9 mouse cellular contexts compared by ENCODE assay signal in the genomic region with DNA sequence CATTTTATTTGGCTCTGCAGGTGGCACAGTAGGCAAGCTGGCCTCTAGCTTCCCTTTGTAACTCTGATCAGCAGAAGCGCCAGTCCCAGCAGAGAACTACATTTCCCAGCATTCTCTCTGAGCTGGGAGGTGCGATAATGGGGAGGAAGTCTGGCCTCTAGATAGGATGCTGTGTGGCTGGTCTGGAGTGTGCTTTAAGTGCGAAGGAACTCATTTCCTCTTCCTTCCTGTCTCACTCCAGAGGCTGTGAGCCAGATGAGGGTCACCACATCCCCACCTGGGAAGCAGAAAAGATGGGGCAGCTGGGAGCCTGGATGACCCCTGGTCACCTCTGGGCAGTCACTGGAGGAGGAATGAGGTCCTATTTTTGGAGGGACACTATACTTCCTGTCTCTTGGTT. TPM values are rescaled to one million over a fixed set of nuclear protein-coding genes. Genes with fewer than 3 reads are reported as not detected.
DNase-seq lines count a peak whose midpoint lies in the region; ATAC-seq and TF ChIP-seq lines count a peak whose summit lies in the region.
"Had no signal": no experiment of that assay in that cellular context is flagged by ENCODE, and none has a peak within 500 bp of the region (broad histone marks: within the 10 kb centered on the region; RNA-seq: fewer than 3 reads in every experiment).

No protein-coding gene starts in this region.

- H3K79me2 ChIP-seq in CH12.LX (replicated peaks; ENCODE audit: control insufficient read depth, extremely low read depth, insufficient read depth, poor library complexity, severe bottlenecking): no peaks in the 10 kb centered on the region

- H3K27ac ChIP-seq in intestine, embryonic 15.5 days: no peak overlapping the region
- H3K27ac ChIP-seq in intestine, postnatal 0 days (ENCODE audit: low read depth, low read length): no peak overlapping the region
- H3K27ac ChIP-seq in CH12.LX (ENCODE audit: insufficient read depth, low read depth): no peak overlapping the region
- H3K27ac ChIP-seq in limb, embryonic 14.5 days (replicated peaks; ENCODE audit: low read depth, low read length): no peak overlapping the region

- peak; percentile 62; the same call in 1 of the 2 replicates for ATAC-seq in intestine, embryonic 15.5 days
- no peak for ATAC-seq in intestine, postnatal 0 days
- ATAC-seq in limb, embryonic 14.5 days (ENCODE audit: low FRiP score, low read depth): no peak
- ATAC-seq: Patski had no signal

- in situ Hi-C loops in CH12.LX (cut with MboI; ENCODE audit: low pct_ligation_motif_present, low pct_unique_long_range_greater_than_20kb, low sequenced_read_pairs): no loop called here

- H3K4me1 ChIP-seq in intestine, embryonic 15.5 days (replicated peaks): peaks cover 12% of the 10 kb centered on the region; the same call in 1 of the 2 replicates
- no peaks in the 10 kb centered on the region for H3K4me1 ChIP-seq in intestine, postnatal 0 days (replicated peaks; ENCODE audit: control insufficient read depth, insufficient read depth, low read length)
- H3K4me1 ChIP-seq in CH12.LX (ENCODE audit: control insufficient read depth in 1 of 2, insufficient read depth in 2 of 2): no peaks in the 10 kb centered on the region
- peaks cover 33% of the 10 kb centered on the region for H3K4me1 ChIP-seq in limb, embryonic 14.5 days (ENCODE audit: control insufficient read depth, insufficient read depth, low read length)

- TF ChIP-seq EP300 in CH12.LX (IDR thresholded peaks at IDR 0.05; ENCODE audit: low read length): no peak

- WGBS in intestine, embryonic 15.5 days: 36% methylated on average over 3 of the region's 3 CpGs
- 37% methylated on average over 3 of the region's 3 CpGs for WGBS in intestine, postnatal 0 days
- 22% methylated on average over 3 of the region's 3 CpGs for WGBS in limb, embryonic 14.5 days

- dilution Hi-C loops in CH12.LX (cut with MboI; ENCODE audit: extremely low pct_ligation_motif_present, extremely low pct_unique_long_range_greater_than_20kb, low sequenced_read_pairs): no loop called here

- no peaks in the 10 kb centered on the region for H3K27me3 ChIP-seq in intestine, embryonic 15.5 days (replicated peaks)
- no peaks in the 10 kb centered on the region for H3K27me3 ChIP-seq in intestine, postnatal 0 days (replicated peaks; ENCODE audit: control insufficient read depth, insufficient read depth, low read length)
- peaks cover 79% of the 10 kb centered on the region for H3K27me3 ChIP-seq in CH12.LX (replicated peaks)
- H3K27me3 ChIP-seq in limb, embryonic 14.5 days (ENCODE audit: control insufficient read depth, insufficient read depth, low read length): no peaks in the 10 kb centered on the region

- DNase-seq in CH12.LX (ENCODE audit: extremely low read depth): no peak
- peak; percentile 56 for DNase-seq in embryo, embryonic 9.5 days (ENCODE audit: extremely low spot score)
- DNase-seq in limb, embryonic 14.5 days (ENCODE audit: low spot score): peak; percentile 38
- DNase-seq in left cerebral cortex, adult 18-20 months (ENCODE audit: low spot score in 2 of 2): no peak
- no peak for DNase-seq in adrenal gland, postnatal 36 days
- DNase-seq in ovary, postnatal 36 days (ENCODE audit: low spot score): no peak

- H3K4me2 ChIP-seq in intestine, embryonic 15.5 days (replicated peaks): no peak overlapping the region
- no peak overlapping the region for H3K4me2 ChIP-seq in intestine, postnatal 0 days (replicated peaks; ENCODE audit: low read depth)
- no peak overlapping the region for H3K4me2 ChIP-seq in CH12.LX (ENCODE audit: insufficient read depth, low read depth, poor library complexity, severe bottlenecking)
- no peak overlapping the region for H3K4me2 ChIP-seq in limb, embryonic 14.5 days (replicated peaks; ENCODE audit: low read depth, low read length, severe bottlenecking)

- no peak overlapping the region for H3K9ac ChIP-seq in intestine, embryonic 15.5 days
- H3K9ac ChIP-seq in intestine, postnatal 0 days (ENCODE audit: low read depth, low read length): no peak overlapping the region
- no peak overlapping the region for H3K9ac ChIP-seq in CH12.LX (ENCODE audit: insufficient read depth, low read depth)
- H3K9ac ChIP-seq in limb, embryonic 14.5 days (ENCODE audit: low read depth, low read length, severe bottlenecking): no peak overlapping the region

- no peaks in the 10 kb centered on the region for H3K36me3 ChIP-seq in intestine, embryonic 15.5 days
- no peaks in the 10 kb centered on the region for H3K36me3 ChIP-seq in intestine, postnatal 0 days (ENCODE audit: control insufficient read depth, insufficient read depth)
- H3K36me3 ChIP-seq in CH12.LX (replicated peaks in 1 of 2; ENCODE audit: control insufficient read depth in 1 of 2, insufficient read depth in 1 of 2, low read length in 1 of 2): no peaks in the 10 kb centered on the region
- H3K36me3 ChIP-seq in limb, embryonic 14.5 days (ENCODE audit: control insufficient read depth, insufficient read depth, low read length): no peaks in the 10 kb centered on the region

- no peak for TF ChIP-seq RAD21 in CH12.LX (IDR thresholded peaks at IDR 0.05; ENCODE audit: low read depth, low read length)

- H3K9me3 ChIP-seq in intestine, embryonic 15.5 days: no peaks in the 10 kb centered on the region
- no peaks in the 10 kb centered on the region for H3K9me3 ChIP-seq in intestine, postnatal 0 days (ENCODE audit: control insufficient read depth)
- no peaks in the 10 kb centered on the region for H3K9me3 ChIP-seq in CH12.LX (replicated peaks; ENCODE audit: low read length)
- H3K9me3 ChIP-seq in limb, embryonic 14.5 days (ENCODE audit: control insufficient read depth, low read length): no peaks in the 10 kb centered on the region

- TF ChIP-seq POLR2A in CH12.LX (IDR thresholded peaks at IDR 0.05; ENCODE audit: low read depth, low read length): no peak
- TF ChIP-seq POLR2A in limb, embryonic 14.5 days (IDR thresholded peaks at IDR 0.05; ENCODE audit: borderline replicate concordance, extremely low read depth, insufficient read depth, insufficient read length): no peak

- TF ChIP-seq CTCF in intestine, postnatal 0 days (IDR thresholded peaks at IDR 0.05; ENCODE audit: low read depth): no peak
- TF ChIP-seq CTCF in CH12.LX (conservative IDR thresholded peaks at IDR 0.05 in 1 of 2, IDR thresholded peaks at IDR 0.05 in 1 of 2; ENCODE audit: low read depth in 2 of 2, low read length in 2 of 2): no peak

- no peak overlapping the region for H3K4me3 ChIP-seq in intestine, embryonic 15.5 days (replicated peaks)
- no peak overlapping the region for H3K4me3 ChIP-seq in intestine, postnatal 0 days (ENCODE audit: low read depth, low read length)
- no peak overlapping the region for H3K4me3 ChIP-seq in CH12.LX (replicated peaks in 1 of 3; ENCODE audit: low read depth in 2 of 3, low read length in 2 of 3, poor library complexity in 1 of 3)
- H3K4me3 ChIP-seq in limb, embryonic 14.5 days (replicated peaks; ENCODE audit: low read length): no peak overlapping the region

TF ChIP-seq in CH12.LX, 34 proteins besides CTCF, POLR2A, EP300 and RAD21:
- TF ChIP-seq MAZ (IDR thresholded peaks at IDR 0.05; ENCODE audit: low read depth, low read length): no peak
- no peak for TF ChIP-seq JUND (conservative IDR thresholded peaks at IDR 0.05; ENCODE audit: low read depth, low read length)
- TF ChIP-seq PAX5 (IDR thresholded peaks at IDR 0.05; ENCODE audit: low read length): no peak
- TF ChIP-seq ZMIZ1 (IDR thresholded peaks at IDR 0.05; ENCODE audit: low read depth, low read length): no peak
- peak; percentile 82 for TF ChIP-seq HCFC1 (IDR thresholded peaks at IDR 0.05; ENCODE audit: low read depth, low read length)
- TF ChIP-seq E2F4 (IDR thresholded peaks at IDR 0.05; ENCODE audit: insufficient replicate concordance, low read depth, low read length): no peak
- no peak for TF ChIP-seq GABPA (IDR thresholded peaks at IDR 0.05; ENCODE audit: insufficient replicate concordance, low read depth, low read length)
- no peak for TF ChIP-seq MEF2A (IDR thresholded peaks at IDR 0.05; ENCODE audit: borderline replicate concordance, low read depth, low read length)
- no peak for TF ChIP-seq USF2 (conservative IDR thresholded peaks at IDR 0.05; ENCODE audit: low read depth, low read length)
- TF ChIP-seq BHLHE40 (IDR thresholded peaks at IDR 0.05; ENCODE audit: low read depth, low read length): no peak
- no peak for TF ChIP-seq ZC3H11A (IDR thresholded peaks at IDR 0.05; ENCODE audit: low read depth, low read length)
- no peak for TF ChIP-seq SIN3A (IDR thresholded peaks at IDR 0.05; ENCODE audit: low read length)
- no peak for TF ChIP-seq MXI1 (IDR thresholded peaks at IDR 0.05; ENCODE audit: low read depth, low read length)
- TF ChIP-seq TBP (conservative IDR thresholded peaks at IDR 0.05; ENCODE audit: low read depth, low read length): no peak
- TF ChIP-seq KAT2A (IDR thresholded peaks at IDR 0.05; ENCODE audit: insufficient replicate concordance, low read length): 0 out of 2 replicates have a peak, but pooled peaks have one; percentile 22
- no peak for TF ChIP-seq ZNF384 (IDR thresholded peaks at IDR 0.05; ENCODE audit: low read depth, low read length)

RNA-seq across cellular contexts. Expression of a gene that starts 48.6 kb away (rescaled TPM):
- 9.0 and 9.3 TPM in 2 replicates for polyA plus RNA-seq in intestine, embryonic 15.5 days (2015; fragmentation: Nextera tagmentation; extraction: Ambion mirVana)
- polyA plus RNA-seq in intestine, postnatal 0 days (2015; fragmentation: Nextera tagmentation; extraction: Ambion mirVana): 2.6 and 2.8 TPM in 2 replicates
- 0.04 TPM in 1 of 2 replicates, not detected in the other for total RNA-seq in CH12.LX (2012; rRNA removed)
- total RNA-seq in CH12.LX (2014; rRNA removed): not detected in 2 replicates
- not detected in 2 replicates for polyA plus RNA-seq in CH12.LX (2012; ENCODE audit: insufficient read length, low read depth)
- polyA plus RNA-seq in limb, embryonic 14.5 days (2012; rRNA removed): 0.40 and 0.72 TPM in 2 replicates
- polyA plus RNA-seq in limb, embryonic 14.5 days (2014; fragmentation: Nextera tagmentation; extraction: Ambion mirVana): 0.18 and 0.28 TPM in 2 replicates
- total RNA-seq in left cerebral cortex, adult 18-20 months (2021): under 1 TPM in 1 of 2 experiments, not detected in 1; 0.16 TPM
- under 1 TPM; 0.16 to 0.40 TPM for total RNA-seq in adrenal gland, postnatal 36 days (2021)

Comparison
In these comparisons a context has a peak if more than half of its experiments do, and no peak if none do; other contexts are left out.
1. DNase-seq: peak in embryo, embryonic 9.5 days (single experiment) and limb, embryonic 14.5 days (single experiment); none in CH12.LX (single experiment), left cerebral cortex, adult 18-20 months (0 of 2), adrenal gland, postnatal 36 days (0 of 2) and ovary, postnatal 36 days (single experiment).